Mouse (Mus musculus) c-Kit-positive CD71-positive TER-119-positive erythroid progenitor cells, embryonic 14.5 days (primary cell): ENCODE results near the gene Tekt5.
A peak's percentile ranks its signal among the peaks of the same experiment; 100 is the strongest.

Experiments
- DNase-seq: peaks from one replicate; pipeline ENCODE4 v3.0.0-alpha.2; 2013; ENCODE audit warnings: low spot score

Gene Tekt5

DNA sequence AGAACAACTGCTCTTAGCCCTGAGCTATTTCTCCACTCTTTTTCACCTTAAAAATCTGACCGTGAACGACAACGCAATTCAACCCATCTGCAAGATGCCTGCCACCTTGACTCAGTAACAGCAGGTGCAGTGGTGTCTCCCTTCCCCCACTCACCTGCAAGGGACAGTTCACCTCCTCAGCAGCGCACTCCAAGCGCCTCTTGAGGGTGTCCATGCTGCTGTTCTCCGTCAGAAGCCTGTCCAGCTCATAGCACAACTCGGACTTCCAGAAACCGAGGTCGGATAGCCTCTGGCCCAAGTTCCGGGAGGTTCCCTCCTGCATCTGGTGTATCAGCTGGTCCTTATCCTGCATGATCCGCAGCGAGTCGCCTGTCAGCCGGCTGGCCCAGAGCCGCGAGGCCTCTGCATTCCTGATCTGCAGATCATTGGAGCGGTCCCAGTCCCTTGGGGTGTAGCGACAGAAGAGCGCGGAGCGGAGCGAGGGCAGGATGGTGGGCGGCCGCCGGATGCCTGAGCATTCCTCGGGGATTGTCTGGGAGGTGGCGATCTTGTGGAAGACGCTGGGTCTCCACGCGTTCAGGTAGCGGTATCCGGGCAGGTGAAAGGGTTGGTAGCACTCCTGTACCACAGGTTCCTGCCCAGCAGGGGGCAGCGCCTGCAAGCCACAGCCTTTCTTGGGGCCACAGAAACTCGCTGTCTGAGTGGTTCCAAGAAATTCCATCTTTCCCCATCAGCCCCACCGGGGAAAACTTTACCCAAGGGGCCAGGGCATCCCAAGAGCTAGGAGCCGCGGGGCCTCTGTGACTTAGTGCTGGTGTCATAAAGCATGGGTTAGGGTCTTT lies at the start of gene Tekt5:
TSS of gene Tekt5 (minus strand) at position 792 of the 842 bp plus-strand sequence.
- no peak for DNase-seq

DNA sequence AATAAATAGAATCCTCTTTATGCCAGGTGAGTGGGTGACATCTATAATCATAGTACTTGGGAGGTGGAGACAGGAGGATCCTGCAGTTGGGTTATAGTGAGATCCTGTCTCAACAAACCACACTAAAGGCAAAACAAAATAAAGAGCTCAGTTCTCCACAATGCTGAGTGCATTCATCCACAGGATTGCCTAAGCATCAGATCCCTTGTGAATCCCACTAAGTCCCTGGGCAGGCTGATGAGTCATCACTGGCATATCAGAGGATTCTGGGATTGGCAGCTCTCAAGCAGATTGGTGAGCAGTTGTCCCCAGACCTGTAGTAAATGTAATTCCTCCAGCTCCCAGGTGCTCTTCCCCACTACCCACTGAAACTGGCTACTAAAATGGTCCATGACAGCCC lies 48.4 kb upstream of the Tekt5 start:
- no peak for DNase-seq

DNA sequence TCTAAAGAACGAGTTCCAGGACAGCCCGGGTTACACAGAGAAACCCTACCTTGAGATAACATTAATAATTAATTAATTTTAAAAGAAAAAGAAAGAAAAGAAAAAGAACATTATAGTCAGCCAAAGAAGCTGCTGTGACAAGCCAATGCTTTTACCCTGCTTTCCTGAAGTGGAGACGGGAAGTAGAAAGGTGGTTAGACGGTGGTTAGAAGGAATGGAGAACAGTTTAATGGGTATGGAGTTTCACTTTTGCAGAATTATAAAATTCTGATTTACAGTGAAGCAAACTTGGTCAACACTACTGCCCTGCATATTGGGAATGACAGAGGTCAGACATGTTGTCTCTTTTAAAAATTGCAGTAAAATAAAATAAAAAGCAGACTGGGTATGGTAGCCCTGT lies 46.5 kb upstream of the Tekt5 start:
- no peak for DNase-seq

DNA sequence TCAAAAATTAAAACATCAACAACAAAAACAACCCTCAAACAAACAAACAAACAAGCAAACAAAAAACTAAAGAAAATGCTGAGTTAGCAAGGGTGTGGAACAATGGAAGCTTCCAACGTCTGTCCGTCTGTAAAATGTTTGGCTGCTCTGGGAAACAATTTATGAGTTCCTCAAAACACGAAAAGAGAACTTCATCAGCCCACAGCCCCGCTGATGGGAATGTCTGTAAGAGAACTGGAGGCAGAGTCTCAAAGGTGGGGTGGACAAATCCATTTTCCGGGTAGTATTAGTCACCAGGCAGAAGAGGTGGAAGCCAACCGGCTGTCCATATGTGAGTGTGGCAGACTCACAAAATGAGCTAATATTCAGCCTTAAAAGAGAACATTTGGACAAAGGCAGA lies 46.0 kb upstream of the Tekt5 start:
- no peak for DNase-seq

DNA sequence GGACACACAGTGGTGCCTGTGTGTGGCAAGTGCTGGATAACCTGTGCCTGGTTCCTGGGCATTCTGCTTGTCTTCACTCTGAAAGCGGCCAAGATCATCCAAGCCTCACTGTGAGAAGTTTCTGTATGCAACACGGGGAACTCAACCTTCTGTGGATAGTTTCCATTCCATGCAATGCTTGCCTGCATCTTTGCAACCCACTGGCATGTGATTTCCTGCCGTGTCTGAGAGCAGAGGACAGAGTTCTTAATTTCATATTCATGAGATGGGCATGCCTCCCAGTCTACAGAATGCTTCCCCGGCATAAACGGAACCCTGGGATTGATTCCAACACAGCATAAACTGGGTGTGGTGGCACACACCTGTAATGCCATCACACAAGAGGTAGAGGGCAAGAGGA lies 42.8 kb upstream of the Tekt5 start:
- DNase-seq = no peak

DNA sequence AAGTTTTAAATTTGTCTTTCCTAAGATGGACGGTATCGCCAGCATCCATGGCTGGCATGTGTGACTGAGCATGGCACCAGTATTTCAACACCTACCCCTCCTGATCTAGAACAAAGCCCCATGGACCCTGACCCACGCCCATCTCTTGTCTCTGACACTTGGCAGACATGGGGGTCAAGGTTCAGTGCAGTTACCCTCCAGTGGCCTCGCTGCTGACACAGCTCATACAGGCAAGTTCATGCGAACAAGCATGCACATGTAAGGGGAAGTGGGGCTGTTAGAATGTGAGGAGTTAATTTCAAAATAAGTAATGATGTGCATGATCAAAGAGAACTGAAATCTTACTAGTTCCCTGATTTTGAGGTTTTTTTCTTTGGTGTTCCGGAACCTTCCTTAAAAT lies 40.9 kb upstream of the Tekt5 start:
- DNase-seq = no peak

DNA sequence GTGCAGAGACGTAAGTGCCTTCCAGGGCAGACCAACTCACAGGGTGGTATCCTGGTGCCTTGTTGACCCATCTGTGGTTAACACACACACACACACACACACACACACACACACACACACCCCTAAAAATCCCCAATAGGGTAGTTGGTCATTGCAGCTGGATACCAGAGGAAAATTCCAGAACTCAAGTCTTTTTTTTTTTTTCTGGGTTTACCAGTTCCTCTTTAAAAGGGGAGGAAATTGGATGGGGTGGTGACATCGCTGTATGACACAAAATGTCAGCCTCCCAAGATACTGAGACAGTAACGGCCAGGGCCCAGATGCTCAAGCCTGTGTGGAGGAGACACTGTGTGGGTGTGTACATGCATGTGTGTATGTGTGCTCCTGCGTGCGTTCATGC lies 38.1 kb upstream of the Tekt5 start:
- no peak for DNase-seq

DNA sequence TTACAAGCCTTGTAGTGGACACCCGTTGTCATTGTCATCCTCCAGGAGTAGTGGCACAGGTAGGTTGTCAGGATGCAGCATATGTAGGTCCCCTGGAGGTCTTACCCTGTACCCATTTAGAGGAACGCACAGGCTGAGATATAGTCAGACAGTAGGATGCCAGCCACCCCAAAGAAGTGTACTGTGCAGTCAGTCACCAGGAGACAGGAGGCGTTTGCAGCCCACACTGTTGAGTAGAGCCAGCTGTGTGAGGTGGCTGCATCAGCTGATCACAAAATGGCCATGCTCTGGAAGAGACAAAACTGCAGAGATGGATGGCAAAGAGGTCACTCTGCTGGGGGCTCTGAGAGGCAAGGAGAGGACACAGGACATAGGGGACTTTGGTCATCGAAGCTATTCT lies 37.1 kb upstream of the Tekt5 start:
- DNase-seq = no peak

DNA sequence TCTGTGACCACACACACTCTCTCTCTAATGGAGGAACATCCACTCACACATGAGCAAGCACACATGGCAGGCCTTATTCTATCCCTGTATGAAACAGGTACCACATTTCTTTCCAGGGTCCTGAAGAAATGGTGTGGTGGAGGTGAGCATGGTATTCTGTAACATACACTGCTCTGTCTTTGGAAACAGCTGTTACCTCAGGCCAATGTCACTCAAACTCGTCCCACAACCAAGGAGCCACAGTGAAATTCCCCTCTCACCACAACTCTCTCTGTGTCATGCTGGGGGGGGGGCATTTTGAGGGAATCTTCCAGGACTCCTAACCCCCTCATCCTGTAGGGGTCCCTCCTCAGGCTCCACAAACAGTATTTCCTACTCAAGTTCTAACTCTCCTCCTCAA lies 36.6 kb upstream of the Tekt5 start:
- DNase-seq = no peak

DNA sequence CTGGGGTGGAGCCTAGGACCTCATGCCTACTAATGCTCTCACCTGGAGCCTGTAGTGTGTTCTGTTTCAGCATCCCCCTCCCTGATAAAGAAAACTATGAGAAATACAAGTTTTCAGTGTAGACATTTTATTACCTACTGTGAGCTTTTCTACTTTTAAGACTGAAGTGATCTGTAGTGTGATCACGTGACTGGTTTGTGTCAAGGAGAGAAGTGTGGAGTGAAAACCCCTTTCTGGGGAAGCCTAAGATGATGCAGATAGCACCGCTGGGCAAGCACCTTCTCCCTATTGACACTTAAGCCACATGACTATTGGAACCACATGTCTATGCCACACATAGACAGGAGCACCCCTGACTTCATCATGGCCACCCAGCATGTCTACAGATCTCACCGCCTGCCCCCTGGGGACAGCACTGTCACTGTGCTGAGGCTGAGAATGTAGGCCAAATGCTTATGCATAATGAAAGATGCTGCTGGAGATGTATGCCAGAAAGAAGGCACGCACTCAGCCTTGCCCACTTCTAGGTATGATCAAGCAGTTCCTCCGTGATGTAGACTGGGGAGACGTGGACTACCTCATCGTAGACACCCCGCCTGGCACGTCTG lies 25.3 kb upstream of the Tekt5 start:
- DNase-seq = no peak

DNA sequence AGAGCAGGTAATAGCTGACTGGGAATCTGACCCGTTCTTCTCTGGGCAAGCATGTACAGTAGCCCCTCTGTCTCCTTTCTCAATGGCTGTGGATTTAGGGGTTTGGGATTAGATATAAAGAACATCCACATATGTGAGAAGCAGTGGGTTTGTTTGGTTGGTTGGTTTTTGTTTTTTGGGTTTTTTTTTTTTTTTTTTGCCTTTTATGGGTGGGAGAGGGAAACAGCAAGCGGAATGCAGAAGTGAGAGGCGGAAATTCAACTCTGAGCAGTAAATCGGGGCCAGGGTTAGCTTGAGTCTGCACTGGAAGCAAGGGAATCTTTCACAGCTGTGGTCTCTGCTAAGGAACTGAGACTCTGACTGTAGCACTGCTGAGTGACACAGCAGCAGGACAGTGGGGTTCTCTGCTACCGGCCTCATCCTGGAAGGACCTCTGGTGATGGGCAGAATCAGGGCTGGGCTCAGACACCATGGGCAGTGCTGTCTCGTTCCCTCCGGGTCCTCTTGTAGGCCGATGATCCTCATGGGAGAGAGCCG lies 22.5 kb upstream of the Tekt5 start:
- DNase-seq = no peak

DNA sequence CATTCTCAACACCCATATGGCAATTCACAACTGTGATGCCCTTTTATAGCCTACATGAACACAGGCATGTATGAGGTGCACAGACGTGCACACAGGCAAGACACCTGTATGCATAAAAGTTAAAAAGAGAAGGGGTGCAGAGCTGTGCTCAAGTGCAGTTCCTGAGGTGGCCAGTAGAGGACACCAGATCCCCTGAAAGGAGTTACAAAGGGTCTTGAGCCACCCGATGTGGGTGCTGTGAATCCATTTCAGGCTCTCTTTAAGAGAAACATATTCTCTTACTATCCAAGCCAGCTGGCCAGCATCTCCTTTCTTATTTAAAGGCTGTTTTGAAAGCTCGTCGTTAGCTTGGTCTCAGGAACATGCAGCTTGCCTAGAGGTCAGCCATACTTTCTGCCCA lies 21.6 kb upstream of the Tekt5 start:
- DNase-seq = no peak

DNA sequence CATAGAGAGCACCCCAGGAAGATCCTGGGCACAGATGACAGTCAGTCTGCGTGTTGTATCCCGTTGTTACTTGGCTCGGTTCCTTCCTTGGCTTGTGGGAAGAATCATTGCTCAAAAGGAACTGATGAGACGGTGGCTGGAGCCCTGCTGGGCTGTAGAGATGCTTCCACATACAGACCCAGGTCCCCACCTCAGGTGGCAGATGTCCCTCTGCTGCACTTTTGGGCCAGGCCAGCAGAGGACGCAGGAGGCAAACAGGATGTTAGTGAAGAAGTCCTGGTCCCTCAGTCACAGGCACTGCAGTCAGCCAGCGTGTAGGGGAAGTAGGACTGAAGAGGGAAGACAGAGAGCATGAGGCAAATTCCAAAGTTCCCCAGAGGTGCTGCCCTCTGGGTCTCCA lies 20.7 kb upstream of the Tekt5 start:
- DNase-seq = no peak

DNA sequence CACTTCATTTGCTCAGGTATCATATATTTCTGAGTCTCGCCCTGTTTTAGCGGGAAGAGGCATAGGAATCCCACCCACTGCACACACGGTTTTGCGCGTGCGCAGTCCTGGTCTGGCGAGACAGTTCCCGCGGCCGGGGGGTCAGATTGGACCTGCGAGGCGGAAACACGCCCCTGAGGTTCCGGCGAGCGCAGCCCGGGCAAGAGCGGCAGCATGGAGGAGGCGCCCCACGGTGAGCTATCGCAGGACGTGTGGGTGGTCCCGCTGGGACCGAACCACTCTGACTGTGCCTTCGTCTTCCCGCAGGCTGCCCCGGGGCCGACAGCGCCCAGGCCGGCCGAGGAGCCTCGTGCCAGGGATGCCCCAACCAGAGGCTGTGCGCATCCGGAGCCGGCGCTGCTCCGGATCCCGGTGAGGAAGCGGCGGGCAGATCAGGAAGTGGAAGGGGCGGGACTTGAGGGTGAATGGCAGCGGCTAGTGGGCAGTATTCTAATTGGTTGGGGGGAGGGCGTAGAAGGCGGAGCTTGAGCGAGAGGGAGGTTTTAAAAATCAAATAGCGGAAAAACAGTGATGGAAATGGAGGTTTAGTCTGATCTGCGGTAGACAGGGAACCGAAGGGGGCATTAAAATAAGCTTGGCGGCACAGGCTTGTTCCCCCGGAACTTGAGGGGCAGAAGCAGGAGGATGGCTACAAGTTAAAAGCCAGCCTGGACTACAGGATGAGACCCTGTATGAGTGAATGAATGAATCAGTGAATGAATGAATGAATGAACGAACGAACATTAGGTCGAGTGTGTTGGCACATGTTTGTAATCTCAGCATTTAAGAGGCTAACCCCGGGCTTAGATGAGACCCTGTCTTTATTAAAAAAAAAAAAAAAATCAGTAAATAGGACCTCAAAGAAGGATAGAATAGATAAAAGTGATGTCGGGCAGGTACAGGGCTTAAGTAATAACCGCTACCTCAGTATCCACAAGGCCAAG lies 16.8 kb upstream of the Tekt5 start, which contains the start of gene Nubp1:
TSS of gene Nubp1 (plus strand) at position 185 of the 983 bp plus-strand sequence.
- peak; percentile 92 for DNase-seq

DNA sequence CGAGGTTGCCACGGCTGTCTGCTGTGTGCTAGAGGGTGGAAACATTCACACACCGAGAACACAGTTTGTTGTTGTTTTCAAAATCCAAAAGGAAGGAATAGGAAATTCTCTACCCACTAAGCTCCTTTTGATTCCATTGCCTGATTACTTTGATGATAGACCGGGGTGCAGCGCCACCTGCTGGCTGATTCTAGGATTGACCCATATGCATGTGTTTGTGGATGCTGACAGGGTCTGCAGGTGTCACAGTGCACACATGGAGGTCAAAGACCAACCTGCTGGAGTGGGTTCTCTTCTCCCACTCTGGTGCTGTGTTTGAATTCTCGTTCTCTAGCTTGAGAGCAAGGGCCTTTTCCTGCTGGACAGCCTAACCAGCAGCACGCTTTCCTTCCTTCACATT lies 3.9 kb upstream of the Tekt5 start:
- DNase-seq = peak; percentile 69

DNA sequence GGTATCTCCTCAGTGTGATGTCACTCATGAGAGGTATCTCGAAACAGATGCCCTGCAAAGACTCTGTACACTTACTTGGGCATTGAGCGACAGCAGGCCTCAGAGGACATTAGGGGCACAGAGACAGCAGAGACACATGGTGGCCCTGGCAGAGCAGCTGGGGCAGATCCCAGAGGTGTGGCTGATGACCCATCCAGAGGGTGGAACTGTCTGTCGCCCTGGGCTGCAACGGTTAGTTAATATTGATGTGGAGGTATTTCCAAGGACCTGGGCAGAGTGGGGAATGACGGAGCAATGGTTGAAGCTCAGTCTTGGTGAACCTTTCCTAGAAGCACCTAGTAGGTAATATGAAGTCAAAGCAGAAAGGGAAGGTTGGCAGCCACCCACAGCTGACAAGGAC lies 3.5 kb upstream of the Tekt5 start:
- no peak for DNase-seq

DNA sequence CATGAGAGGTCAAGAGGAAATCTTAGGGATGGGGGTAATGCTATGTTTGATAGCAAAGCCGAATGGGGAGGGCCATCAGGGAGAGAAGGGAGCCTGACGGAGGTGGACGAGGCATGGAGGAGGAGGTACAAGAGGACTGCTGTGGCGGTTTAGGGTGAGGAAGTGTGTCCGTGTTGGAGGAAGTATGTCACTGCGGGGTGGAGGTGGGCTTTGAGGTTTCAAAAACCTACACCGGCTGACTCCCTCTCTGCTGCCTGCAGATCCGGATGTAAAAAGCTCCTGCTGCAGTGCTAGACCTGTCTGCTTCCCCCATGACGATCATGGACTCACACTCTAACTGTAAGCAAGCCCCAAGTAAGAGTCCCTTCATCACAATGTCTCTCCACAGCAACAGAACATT lies 2.7 kb downstream of the Tekt5 start:
- DNase-seq = no peak

DNA sequence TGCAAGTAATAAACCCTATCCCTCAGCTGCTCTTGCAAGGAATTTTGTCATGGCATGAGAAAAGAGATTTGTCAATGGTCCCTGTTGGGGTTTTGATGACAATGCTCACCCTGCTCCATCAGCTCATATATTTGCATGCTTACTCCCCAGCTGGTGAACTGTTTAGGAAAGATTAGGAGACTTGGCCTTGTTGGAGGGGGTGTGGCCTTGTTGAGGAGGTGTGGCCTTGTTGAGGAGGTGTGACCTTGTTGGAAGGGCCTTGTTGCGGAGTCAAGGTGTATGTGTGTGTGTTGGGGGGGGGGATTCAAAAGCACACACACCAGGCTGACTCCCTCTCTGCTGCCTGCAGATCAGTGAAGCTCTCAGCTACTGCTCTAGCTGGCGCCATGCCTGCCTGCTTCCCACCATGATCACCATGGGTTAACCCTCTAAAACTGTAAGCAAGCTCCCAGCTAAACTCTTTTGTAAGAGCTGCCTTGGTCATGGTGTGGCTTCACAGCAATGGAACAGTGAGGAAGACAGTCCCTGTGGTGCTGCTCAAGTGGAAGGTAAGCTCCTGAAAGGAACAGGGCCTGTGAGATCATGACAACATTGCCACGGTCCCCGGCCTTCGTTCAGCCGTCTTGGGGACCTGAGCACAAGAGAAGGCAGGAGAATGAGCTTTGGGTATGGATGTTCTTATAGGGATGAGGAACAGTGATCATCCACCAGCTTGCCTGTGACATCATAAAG lies 6.5 kb downstream of the Tekt5 start:
- DNase-seq = peak; percentile 30

DNA sequence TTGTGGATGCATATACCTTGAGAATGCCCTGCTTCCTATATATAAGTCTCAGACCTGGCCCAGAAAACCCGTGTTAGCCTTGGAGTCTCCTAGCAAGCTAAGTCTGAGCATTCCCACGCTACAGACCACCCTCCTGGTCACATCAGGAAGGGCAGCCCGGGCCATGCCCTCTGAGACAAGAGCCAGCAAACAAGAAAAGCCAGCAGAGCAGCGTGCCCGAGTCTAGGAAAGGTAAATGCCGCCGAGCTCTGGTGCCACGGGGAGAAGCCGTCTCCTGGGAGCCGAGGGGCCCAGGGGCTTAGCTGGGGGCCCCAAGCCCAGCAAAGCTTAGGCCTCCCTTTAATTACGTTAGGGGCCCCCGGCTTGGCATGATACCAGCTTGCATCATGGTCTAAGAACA lies 10.0 kb downstream of the Tekt5 start:
- DNase-seq = no peak

DNA sequence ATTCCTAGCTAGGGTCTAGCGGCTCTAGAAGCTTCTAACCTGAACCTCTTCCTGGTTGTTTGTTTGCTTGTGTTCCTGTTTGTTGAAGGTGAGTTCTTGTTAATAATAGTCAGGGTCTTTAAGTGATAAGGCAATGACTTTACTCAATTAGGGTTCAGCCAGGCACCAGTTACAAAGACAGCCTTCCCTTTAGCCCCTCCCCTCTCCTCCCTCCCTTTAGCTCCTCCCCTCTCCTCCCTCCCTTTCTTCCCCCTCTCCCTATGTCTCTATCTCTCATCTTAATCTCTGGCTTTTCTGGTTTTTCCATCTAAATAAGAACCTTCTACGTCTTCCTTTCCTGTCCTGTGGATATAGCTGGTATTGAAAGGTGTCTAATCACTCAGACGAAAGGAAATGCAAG lies 10.7 kb downstream of the Tekt5 start:
- DNase-seq = no peak

DNA sequence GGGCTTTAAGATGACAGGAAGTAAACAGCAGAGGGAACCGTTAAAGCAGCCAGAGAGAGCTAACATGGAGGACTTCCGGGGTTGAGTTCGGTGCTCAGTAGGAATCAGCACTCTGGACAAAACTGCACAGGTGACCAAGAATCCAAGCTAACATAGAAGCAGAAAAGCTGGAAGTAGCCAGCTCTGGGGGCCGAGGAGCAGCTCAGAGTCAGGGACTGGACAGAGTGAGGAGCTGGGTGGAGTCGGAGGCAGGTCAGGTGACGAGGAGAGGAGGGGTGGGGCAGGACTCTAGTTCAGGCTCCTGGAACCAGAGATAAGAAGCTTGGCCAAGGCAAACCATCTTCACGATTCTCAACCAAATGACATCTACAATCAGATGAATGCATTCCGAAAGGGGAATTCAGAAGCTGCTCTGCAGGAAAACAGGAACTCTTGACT lies 11.2 kb downstream of the Tekt5 start:
- peak; percentile 85 for DNase-seq

DNA sequence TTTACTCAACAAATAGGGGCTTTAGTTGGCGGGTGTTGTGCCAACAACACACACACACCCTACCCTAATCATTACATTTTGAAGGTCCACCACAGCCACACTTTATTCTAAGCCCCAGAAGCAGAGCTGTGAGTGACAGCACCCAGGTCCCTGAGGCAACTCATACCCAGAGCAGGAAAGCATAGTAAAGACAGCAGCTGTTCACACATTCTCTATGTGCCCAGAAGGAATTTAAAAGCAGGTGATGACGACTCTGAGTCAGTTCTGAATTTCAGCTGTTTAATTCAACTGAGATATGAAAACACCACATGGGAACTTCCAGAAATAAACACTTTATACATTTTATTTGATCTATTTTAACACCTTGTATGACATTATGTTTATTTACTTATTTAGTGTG lies 15.8 kb downstream of the Tekt5 start:
- DNase-seq = no peak
